Mouse (Mus musculus) cortical plate, adult 2 months (tissue): Measurements from ENCODE around the gene Mphosph9.

ENCODE experiments used
- CTCF ChIP-seq: fragments of 200-500 bp; IDR thresholded peaks from 2 replicates; pipeline ENCODE4 v1.5.1; 2011; ENCODE audit warnings: mild to moderate bottlenecking, control low read depth, low read length; ENCODE audit not compliant: insufficient read depth; ENCODE audit errors: extremely low read depth
- POLR2A ChIP-seq: fragments of 200-500 bp; IDR thresholded peaks from 2 replicates; pipeline ENCODE4 v1.6.1; 2011; ENCODE audit warnings: mild to moderate bottlenecking, low read length, control low read depth; ENCODE audit not compliant: insufficient read depth; ENCODE audit errors: extremely low read depth

DNA sequence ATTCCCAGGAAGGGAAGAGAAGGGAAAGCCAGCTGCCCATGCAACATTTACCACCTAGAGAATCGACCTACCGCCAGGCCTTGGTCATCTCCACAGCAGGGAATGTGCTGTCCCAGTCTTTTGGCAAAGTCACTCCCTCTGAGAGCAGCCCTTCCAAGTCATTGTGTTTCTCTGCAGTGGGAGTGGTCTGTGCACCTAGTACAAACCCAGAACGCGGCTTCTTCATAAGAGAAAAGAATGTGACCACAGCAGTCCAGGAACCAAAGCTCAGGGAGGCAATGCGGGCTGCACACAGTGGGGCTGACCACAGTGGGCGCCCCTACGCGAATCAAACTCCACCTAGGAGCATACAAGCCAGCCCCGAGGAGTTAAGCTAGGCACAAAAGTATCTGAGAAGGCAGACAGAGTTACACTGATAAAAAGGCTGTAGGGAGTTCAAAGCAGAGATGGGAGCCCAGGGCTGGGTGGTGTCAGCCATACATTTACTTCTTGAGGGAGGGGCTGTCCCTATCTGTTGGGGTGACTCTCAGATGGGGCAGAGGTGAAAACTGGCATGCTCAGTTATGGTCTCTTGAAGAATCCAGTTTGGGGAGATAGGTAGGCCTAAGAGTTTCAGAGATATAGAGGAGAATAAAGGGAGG lies 79.7 kb downstream of the Mphosph9 start:
- TF ChIP-seq POLR2A (no peak), CTCF (no peak)
